Mouse (Mus musculus) hindbrain, embryonic 12.5 days (tissue): ENCODE results near the gene 4933421I07Rik. TPM values are rescaled to one million over a fixed set of nuclear protein-coding genes. Genes with fewer than 3 reads are reported as not detected.

Experiments used
- ATAC-seq: fragments of 200-750 bp; cut with Nextera tagmentation; 2 replicates; pipeline ENCODE4 v1.8.0; 2017; ENCODE audit warnings: moderate TSS enrichment; ENCODE audit not compliant: low FRiP score
- H3K27ac ChIP-seq: fragments of 300-500 bp; sonication (generic); 2 replicates; pipeline ENCODE4 v1.5.1; 2016; ENCODE audit warnings: mild to moderate bottlenecking
- H3K27me3 ChIP-seq: fragments of 300-500 bp; sonication (generic); 2 replicates; pipeline ENCODE4 v1.6.1; 2016; ENCODE audit warnings: mild to moderate bottlenecking
- H3K36me3 ChIP-seq: fragments of 300-500 bp; sonication (generic); 2 replicates; pipeline ENCODE4 v1.6.1; 2016; ENCODE audit warnings: mild to moderate bottlenecking
- H3K4me1 ChIP-seq: fragments of 300-500 bp; sonication (generic); 2 replicates; pipeline ENCODE4 v1.6.1; 2016
- H3K4me2 ChIP-seq: fragments of 300-500 bp; sonication (generic); replicated peaks from 2 replicates; pipeline ENCODE4 v1.6.1; 2016; ENCODE audit warnings: mild to moderate bottlenecking
- H3K4me3 ChIP-seq: fragments of 300-500 bp; sonication (generic); 2 replicates; pipeline ENCODE4 v1.5.1; 2016; ENCODE audit warnings: mild to moderate bottlenecking
- H3K9ac ChIP-seq: fragments of 300-500 bp; sonication (generic); 2 replicates; pipeline ENCODE4 v1.6.1; 2016; ENCODE audit warnings: mild to moderate bottlenecking, moderate library complexity
- H3K9me3 ChIP-seq: fragments of 300-500 bp; sonication (generic); replicated peaks from 2 replicates; pipeline ENCODE4 v1.6.1; 2016; ENCODE audit warnings: mild to moderate bottlenecking
- WGBS: fragments of 180-500 bp; shearing (Covaris S2); methylation state at CpG from one replicate; pipeline ENCODE4 v1.1.7; 2016; 5-methylcytosine and 5-hydroxymethylcytosine counted together
- polyA plus RNA-seq: library from polyadenylated mRNA; unstranded; fragments of >200 nt; fragmentation: Nextera tagmentation; extraction: Ambion mirVana; gene quantifications from 2 replicates; pipeline ENCODE4 v1.2.1, GENCODE M21; 2016

Gene 4933421I07Rik
- not detected in 2 replicates for polyA plus RNA-seq

DNA sequence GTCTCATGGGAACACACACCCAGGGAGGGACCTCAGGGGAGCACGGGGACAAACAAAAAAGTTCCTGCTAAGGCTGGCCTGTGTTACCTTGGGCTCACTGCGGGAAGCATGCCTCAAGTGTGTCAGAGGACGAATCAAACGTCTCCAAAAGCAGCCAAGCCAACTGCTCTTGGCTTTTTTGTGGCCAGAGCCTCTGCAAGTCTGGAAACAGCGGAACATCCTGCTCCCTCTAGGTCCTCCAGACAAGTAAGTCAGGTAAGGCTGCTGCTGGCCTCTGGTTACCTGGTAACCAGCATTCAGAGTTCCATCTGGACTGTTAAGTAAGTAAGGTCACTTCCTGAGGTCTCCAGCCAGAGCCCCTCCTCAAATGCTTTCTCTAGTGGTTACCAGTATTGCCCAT is at the start of gene 4933421I07Rik:
Gene 4933421I07Rik, minus strand, starts transcription at position 271 of the 400 bp plus-strand sequence.
- Histone ChIP-seq H3K27ac (no peak within 1 kb of the TSS), H3K9me3 (peaks cover 57% of the 10 kb centered on the region)

DNA sequence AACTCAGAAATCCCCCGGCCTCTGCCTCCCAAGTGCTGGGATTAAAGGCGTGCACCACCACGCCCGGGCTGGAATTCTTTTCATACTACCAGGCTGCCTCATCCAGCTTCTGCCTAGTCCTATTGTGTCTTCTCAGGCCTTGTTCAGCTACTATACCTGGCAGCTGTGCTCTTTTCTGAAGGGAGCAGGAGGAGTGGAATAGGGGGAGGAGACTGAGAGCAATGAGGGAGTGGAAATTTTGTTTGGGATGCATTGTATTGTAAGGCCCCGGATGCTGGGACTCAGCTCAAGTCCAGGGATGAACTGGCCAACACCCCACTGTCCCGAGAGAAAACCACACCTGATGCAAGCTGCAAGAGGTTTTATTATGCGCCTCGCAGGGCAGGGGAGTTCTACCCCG is 49.4 kb upstream of the 4933421I07Rik start:
- Histone ChIP-seq H3K9me3 (peaks cover 44% of the 10 kb centered on the region), H3K27me3 (no peaks in the 10 kb centered on the region), H3K4me3 (no peak overlapping the region), H3K4me2 (no peak overlapping the region), H3K4me1 (no peaks in the 10 kb centered on the region), H3K27ac (no peak overlapping the region), H3K9ac (no peak overlapping the region), H3K36me3 (peaks cover 43% of the 10 kb centered on the region)
- ATAC-seq: no peak
- 96% methylated on average over 9 of the region's 9 CpGs for WGBS

More for the DNA sequence above, at the start of gene 4933421I07Rik:
- Histone ChIP-seq H3K36me3 (no peaks in the 10 kb centered on the region), H3K4me2 (no peak within 1 kb of the TSS), H3K4me1 (no peaks in the 10 kb centered on the region), H3K4me3 (no peak within 1 kb of the TSS), H3K27me3 (no peaks in the 10 kb centered on the region), H3K9ac (no peak within 1 kb of the TSS)
- no peak for ATAC-seq
- WGBS: 68% methylated on average over 5 of the region's 5 CpGs

DNA sequence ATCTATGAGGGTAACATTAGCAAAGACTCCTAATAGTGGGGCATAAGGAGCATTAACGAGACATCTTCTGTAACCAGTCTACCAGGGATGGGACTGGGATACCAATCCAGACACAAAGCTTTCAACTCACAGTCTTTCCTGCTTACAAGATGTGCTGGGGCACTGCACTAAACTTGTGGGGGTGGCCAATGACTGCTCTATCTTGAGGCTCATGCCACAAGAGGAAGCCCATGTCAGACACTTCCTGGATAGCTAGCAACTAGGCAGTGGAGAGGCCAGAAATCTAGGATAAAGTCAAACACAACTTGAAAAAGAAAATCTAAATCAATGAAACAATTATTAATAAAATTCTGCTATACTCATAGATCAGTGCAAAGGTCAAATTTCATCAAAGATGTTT is 48.3 kb upstream of the 4933421I07Rik start:
- Histone ChIP-seq H3K9me3 (peaks cover 41% of the 10 kb centered on the region), H3K27me3 (no peaks in the 10 kb centered on the region), H3K36me3 (peaks cover 39% of the 10 kb centered on the region), H3K27ac (no peak overlapping the region), H3K4me3 (no peak overlapping the region), H3K4me1 (no peaks in the 10 kb centered on the region), H3K4me2 (no peak overlapping the region), H3K9ac (no peak overlapping the region)
- no peak for ATAC-seq
- WGBS: 92% methylated on average over 1 of the region's 1 CpGs

DNA sequence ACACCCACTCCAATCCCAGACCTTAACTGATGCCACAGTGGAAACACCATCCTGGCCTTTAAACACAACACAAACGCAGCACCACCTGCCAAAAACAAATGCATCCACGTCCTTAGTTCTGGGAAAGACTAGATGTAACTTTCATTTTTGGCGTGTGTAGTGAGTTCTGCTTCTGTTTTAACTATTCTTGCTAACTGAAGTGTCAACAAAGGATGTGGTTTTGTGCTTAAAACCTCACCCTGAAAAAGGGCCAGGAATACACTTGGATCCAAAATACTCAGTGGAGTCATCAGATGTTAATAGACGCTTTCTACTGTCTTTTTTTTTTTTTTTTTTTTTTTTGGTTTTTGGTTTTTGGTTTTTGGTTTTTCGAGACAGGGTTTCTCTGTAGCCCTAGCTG is 42.9 kb upstream of the 4933421I07Rik start:
- peaks cover 39% of the 10 kb centered on the region for H3K36me3 ChIP-seq
- no peak for ATAC-seq

DNA sequence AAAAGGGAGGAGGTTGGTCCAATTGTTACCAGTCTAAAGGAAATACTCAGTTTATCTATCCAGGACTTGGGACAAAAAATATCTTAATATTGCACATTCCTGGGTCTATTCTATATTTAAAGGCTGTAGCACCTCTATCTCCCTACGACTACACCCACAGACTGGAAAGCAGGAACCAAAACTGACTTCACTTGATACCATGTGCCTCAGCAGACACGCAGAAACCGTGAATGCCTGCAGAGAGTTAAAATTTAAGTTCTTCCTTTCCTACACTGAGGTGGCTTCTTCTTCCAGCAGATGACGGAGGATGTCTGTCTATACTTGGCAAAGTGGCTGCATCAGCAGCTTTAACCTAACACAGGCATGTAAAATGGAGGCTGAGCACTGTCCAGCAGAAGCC is 42.4 kb upstream of the 4933421I07Rik start:
- Histone ChIP-seq H3K4me2 (no peak overlapping the region), H3K4me1 (no peaks in the 10 kb centered on the region), H3K27me3 (no peaks in the 10 kb centered on the region), H3K9me3 (peaks cover 7% of the 10 kb centered on the region; the same call in 1 of the 2 replicates), H3K4me3 (no peak overlapping the region), H3K27ac (no peak overlapping the region), H3K9ac (no peak overlapping the region), H3K36me3 (peaks cover 42% of the 10 kb centered on the region)
- 87% methylated on average over 4 of the region's 4 CpGs for WGBS
- ATAC-seq: no peak

More for the DNA sequence above, 42.9 kb upstream of the 4933421I07Rik start:
- Histone ChIP-seq H3K9me3 (peaks cover 11% of the 10 kb centered on the region), H3K9ac (no peak overlapping the region), H3K27me3 (no peaks in the 10 kb centered on the region), H3K4me3 (no peak overlapping the region), H3K4me1 (no peaks in the 10 kb centered on the region), H3K27ac (no peak overlapping the region), H3K4me2 (no peak overlapping the region)
- 96% methylated on average over 5 of the region's 5 CpGs for WGBS

DNA sequence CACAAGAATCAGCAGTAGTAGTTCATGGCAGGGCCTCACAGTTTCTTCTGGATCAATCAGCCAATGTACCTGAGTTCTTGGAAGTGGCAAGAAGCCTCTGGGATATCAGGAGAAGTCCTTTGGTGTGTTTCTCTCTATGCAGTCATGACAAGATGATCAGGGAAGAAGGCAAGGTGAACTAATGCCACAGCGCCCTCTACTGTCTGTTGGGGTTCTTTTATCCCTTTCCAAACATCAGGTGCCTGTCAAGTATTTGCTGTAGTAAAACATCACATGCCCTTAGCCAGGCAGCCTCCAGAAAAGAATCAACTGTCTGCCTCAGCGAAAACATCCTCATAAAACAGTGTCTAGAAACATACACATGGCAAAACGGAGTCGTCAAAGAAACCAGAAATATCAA is 6.7 kb upstream of the 4933421I07Rik start:
- Histone ChIP-seq H3K27ac (no peak overlapping the region), H3K9ac (no peak overlapping the region), H3K4me1 (no peaks in the 10 kb centered on the region), H3K4me2 (no peak overlapping the region), H3K27me3 (no peaks in the 10 kb centered on the region), H3K9me3 (peaks cover 32% of the 10 kb centered on the region), H3K4me3 (no peak overlapping the region), H3K36me3 (no peaks in the 10 kb centered on the region)
- WGBS: 69% methylated on average over 4 of the region's 4 CpGs
- no peak for ATAC-seq

DNA sequence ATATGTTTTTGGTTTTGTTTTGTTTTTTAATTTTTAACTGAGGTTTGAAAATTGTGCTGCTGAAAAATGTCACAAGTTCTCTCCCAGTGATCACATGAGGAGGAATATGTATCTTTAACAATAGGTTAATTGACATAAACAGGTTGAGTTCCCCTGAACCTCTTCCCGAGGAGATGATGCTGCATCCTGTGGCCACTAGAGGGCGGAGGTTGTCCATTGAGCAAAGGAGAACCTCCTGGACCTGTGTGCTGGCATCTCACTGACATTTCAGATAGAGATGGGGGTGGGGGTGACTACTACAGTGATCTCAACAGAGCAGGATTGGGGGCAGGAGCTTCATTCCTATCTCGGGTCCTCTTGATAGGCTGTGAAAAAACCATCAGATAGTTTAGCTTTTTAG is 2.7 kb upstream of the 4933421I07Rik start:
- Histone ChIP-seq H3K4me1 (no peaks in the 10 kb centered on the region), H3K27me3 (no peaks in the 10 kb centered on the region), H3K4me2 (no peak overlapping the region), H3K9me3 (peaks cover 61% of the 10 kb centered on the region), H3K27ac (no peak overlapping the region), H3K9ac (no peak overlapping the region), H3K4me3 (no peak overlapping the region), H3K36me3 (no peaks in the 10 kb centered on the region)
- WGBS: 36% methylated on average over 3 of the region's 3 CpGs
- no peak for ATAC-seq

DNA sequence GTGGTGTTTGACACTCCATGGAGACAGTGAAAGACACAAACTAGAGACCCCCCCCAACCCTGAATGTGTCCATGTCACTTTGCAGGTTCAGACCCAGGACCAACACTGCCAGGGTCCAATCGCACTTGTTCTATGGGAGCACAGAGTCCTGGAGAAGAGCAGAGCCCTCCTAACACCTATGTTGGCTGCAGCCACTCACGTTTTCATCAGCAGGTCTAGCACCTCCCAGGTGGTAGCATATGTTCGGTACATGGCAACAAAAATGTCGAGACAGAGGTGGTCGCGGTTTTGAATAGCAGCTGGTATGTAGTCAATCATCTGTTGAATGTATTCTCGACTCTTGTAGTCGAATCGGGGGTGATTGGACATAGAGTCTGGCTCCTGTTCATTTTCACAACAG is 568 bp downstream of the 4933421I07Rik start:
- Histone ChIP-seq H3K27me3 (no peaks in the 10 kb centered on the region), H3K9ac (no peak overlapping the region), H3K4me2 (no peak overlapping the region), H3K27ac (no peak overlapping the region), H3K9me3 (peaks cover 58% of the 10 kb centered on the region), H3K4me3 (no peak overlapping the region), H3K36me3 (no peaks in the 10 kb centered on the region), H3K4me1 (no peaks in the 10 kb centered on the region)
- ATAC-seq: no peak
- 86% methylated on average over 9 of the region's 9 CpGs for WGBS

Other genes starting within 250 kb of the 4933421I07Rik start
- gene Vmn2r61, start 188.1 kb downstream of the 4933421I07Rik start, polyA plus RNA-seq: not detected in 2 replicates
- gene Zfp141, start 57.6 kb upstream of the 4933421I07Rik start, polyA plus RNA-seq: 12.6 and 15.0 TPM in 2 replicates
- not detected in 2 replicates for gene Gm21028, start 130.5 kb upstream of the 4933421I07Rik start, polyA plus RNA-seq
- gene Zfp977, start 144.4 kb upstream of the 4933421I07Rik start, polyA plus RNA-seq: 0.83 and 1.6 TPM in 2 replicates
- 3.4 and 3.7 TPM in 2 replicates for gene Zfp976, start 194.5 kb upstream of the 4933421I07Rik start, polyA plus RNA-seq
- 8.2 and 8.6 TPM in 2 replicates for gene Zfp975, start 244.6 kb upstream of the 4933421I07Rik start, polyA plus RNA-seq